Mouse (Mus musculus) small intestine, adult 2 months (tissue): Measurements from ENCODE around the gene Islr.

Source experiments
- CTCF ChIP-seq: fragments of 200-500 bp; IDR thresholded peaks from 2 replicates; pipeline ENCODE4 v1.5.1; 2012; ENCODE audit warnings: low read depth, mild to moderate bottlenecking, control low read depth, inconsistent platforms, low read length, moderate library complexity, mixed read lengths; ENCODE audit not compliant: insufficient replicate concordance, insufficient read length; ENCODE audit errors: extremely low read depth
- POLR2A ChIP-seq: fragments of 200-500 bp; IDR thresholded peaks from 2 replicates; pipeline ENCODE4 v1.6.1; 2012; ENCODE audit warnings: low read depth, mild to moderate bottlenecking, control low read depth, inconsistent platforms, low read length, moderate library complexity

DNA sequence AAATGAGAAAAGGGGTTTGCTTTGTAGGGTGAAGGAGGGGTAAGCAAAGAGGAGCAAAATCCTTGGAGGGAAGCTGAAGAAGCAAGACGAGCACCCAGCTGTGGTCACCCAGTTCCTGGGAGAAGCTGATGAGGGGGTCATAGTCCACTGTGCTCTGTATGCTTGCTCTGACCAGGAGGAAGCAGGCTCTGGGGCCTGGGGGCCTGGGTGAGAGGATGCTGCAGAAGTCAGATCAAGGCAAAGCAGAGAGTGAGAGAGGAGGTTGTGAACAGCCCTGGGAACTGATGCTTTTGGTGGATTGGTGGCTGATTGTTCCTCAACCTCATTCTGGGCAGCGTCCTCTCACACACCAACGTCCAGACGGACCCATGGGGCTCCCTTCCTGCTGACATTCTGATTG lies 26.9 kb downstream of the Islr start:
- TF ChIP-seq POLR2A (no peak), CTCF (no peak)
